Mouse (Mus musculus): ENCODE measurements around the gene Prss33. TPM values are rescaled to one million over a fixed set of nuclear protein-coding genes. Genes with fewer than 3 reads are reported as not detected.
"Not testable (repeated sequence)": the region's sequence is repeated elsewhere in the genome, so short reads cannot be mapped to it uniquely, and the experiment has no call there.

Prss33 gene
- 0.21 TPM in 1 of 2 replicates, not detected in the other for polyA plus RNA-seq (2015; fragmentation: Nextera tagmentation; extraction: Ambion mirVana)

- 56% methylated on average over 8 of the region's 8 CpGs for WGBS
- H3K27ac ChIP-seq (ENCODE audit: low read length), result no peak within 1 kb of the TSS
- H3K9me3 ChIP-seq (replicated peaks; ENCODE audit: control insufficient read depth, low read length), result no peaks in the 10 kb centered on the region
- H3K27me3 ChIP-seq (ENCODE audit: control insufficient read depth, insufficient read depth, low read length), result peaks cover 7% of the 10 kb centered on the region
- no peaks in the 10 kb centered on the region for H3K36me3 ChIP-seq (ENCODE audit: control insufficient read depth, insufficient read depth, low read length)
- H3K4me2 ChIP-seq (ENCODE audit: low read depth, low read length), result no peak within 1 kb of the TSS
- H3K9ac ChIP-seq (ENCODE audit: low read length), result no peak within 1 kb of the TSS
- no peak within 1 kb of the TSS for H3K4me3 ChIP-seq (replicated peaks; ENCODE audit: low read length)
- H3K4me1 ChIP-seq (ENCODE audit: control insufficient read depth, insufficient read depth, low read length), result no peaks in the 10 kb centered on the region
- no peak for ATAC-seq (ENCODE audit: insufficient read depth, low FRiP score)
These were observed at the start of gene Prss33 for GRCm38 (mm10) chr17:23836006-23836575. Prss33 (minus strand) TSS chr17:23836056.

- 61% methylated on average over 4 of the region's 4 CpGs for WGBS
- ATAC-seq (ENCODE audit: insufficient read depth, low FRiP score); H3K27me3 ChIP-seq (ENCODE audit: control insufficient read depth, insufficient read depth, low read length); H3K36me3 ChIP-seq (ENCODE audit: control insufficient read depth, insufficient read depth, low read length); H3K9me3 ChIP-seq (replicated peaks; ENCODE audit: control insufficient read depth, low read length); H3K27ac ChIP-seq (ENCODE audit: low read length); H3K4me3 ChIP-seq (replicated peaks; ENCODE audit: low read length); H3K4me2 ChIP-seq (ENCODE audit: low read depth, low read length); H3K9ac ChIP-seq (ENCODE audit: low read length); H3K4me1 ChIP-seq (ENCODE audit: control insufficient read depth, insufficient read depth, low read length): not testable (repeated sequence)
These were observed 44.7 kb upstream of the Prss33 start, which contains the start of the genes Dcpp1 and Dcpp2 for GRCm38 (mm10) chr17:23880576-23880975. Dcpp1 (plus strand) TSS chr17:23880876. Dcpp2 (plus strand) TSS chr17:23880880.

GRCm38 (mm10) chr17:23877166-23877565, 41.3 kb upstream of the Prss33 start:
- Histone ChIP-seq H3K36me3 (ENCODE audit: control insufficient read depth, insufficient read depth, low read length) (no peaks in the 10 kb centered on the region), H3K27me3 (ENCODE audit: control insufficient read depth, insufficient read depth, low read length) (no peaks in the 10 kb centered on the region), H3K9ac (ENCODE audit: low read length) (no peak overlapping the region), H3K9me3 (replicated peaks; ENCODE audit: control insufficient read depth, low read length) (no peaks in the 10 kb centered on the region), H3K4me2 (ENCODE audit: low read depth, low read length) (no peak overlapping the region), H3K27ac (ENCODE audit: low read length) (no peak overlapping the region), H3K4me1 (ENCODE audit: control insufficient read depth, insufficient read depth, low read length) (no peaks in the 10 kb centered on the region), H3K4me3 (replicated peaks; ENCODE audit: low read length) (no peak overlapping the region)
- 86% methylated on average over 2 of the region's 2 CpGs for WGBS
- ATAC-seq (ENCODE audit: insufficient read depth, low FRiP score), result peak; percentile 42; the same call in 1 of the 2 replicates

- Histone ChIP-seq H3K9ac (ENCODE audit: low read length) (no peak overlapping the region), H3K27me3 (ENCODE audit: control insufficient read depth, insufficient read depth, low read length) (no peaks in the 10 kb centered on the region), H3K4me3 (replicated peaks; ENCODE audit: low read length) (no peak overlapping the region), H3K4me2 (ENCODE audit: low read depth, low read length) (no peak overlapping the region), H3K27ac (ENCODE audit: low read length) (no peak overlapping the region), H3K36me3 (ENCODE audit: control insufficient read depth, insufficient read depth, low read length) (no peaks in the 10 kb centered on the region), H3K9me3 (replicated peaks; ENCODE audit: control insufficient read depth, low read length) (no peaks in the 10 kb centered on the region), H3K4me1 (ENCODE audit: control insufficient read depth, insufficient read depth, low read length) (no peaks in the 10 kb centered on the region)
- WGBS, result 54% methylated on average over 3 of the region's 3 CpGs
- ATAC-seq (ENCODE audit: insufficient read depth, low FRiP score), result peak; percentile 68; the same call in 1 of the 2 replicates
These were observed 40.9 kb upstream of the Prss33 start for GRCm38 (mm10) chr17:23876741-23877140.

- Histone ChIP-seq H3K4me1 (ENCODE audit: control insufficient read depth, insufficient read depth, low read length) (no peaks in the 10 kb centered on the region), H3K9me3 (replicated peaks; ENCODE audit: control insufficient read depth, low read length) (no peaks in the 10 kb centered on the region), H3K9ac (ENCODE audit: low read length) (no peak overlapping the region), H3K27me3 (ENCODE audit: control insufficient read depth, insufficient read depth, low read length) (no peaks in the 10 kb centered on the region), H3K4me2 (ENCODE audit: low read depth, low read length) (no peak overlapping the region), H3K4me3 (replicated peaks; ENCODE audit: low read length) (no peak overlapping the region), H3K36me3 (ENCODE audit: control insufficient read depth, insufficient read depth, low read length) (no peaks in the 10 kb centered on the region), H3K27ac (ENCODE audit: low read length) (no peak overlapping the region)
- 40% methylated on average over 8 of the region's 8 CpGs for WGBS
- ATAC-seq (ENCODE audit: insufficient read depth, low FRiP score), result no peak
These were observed 38.3 kb upstream of the Prss33 start for GRCm38 (mm10) chr17:23873884-23874856.

GRCm38 (mm10) chr17:23868513-23868912, 32.7 kb upstream of the Prss33 start:
- WGBS, result 82% methylated on average over 11 of the region's 11 CpGs
- Histone ChIP-seq H3K4me3 (replicated peaks; ENCODE audit: low read length) (no peak overlapping the region), H3K36me3 (ENCODE audit: control insufficient read depth, insufficient read depth, low read length) (no peaks in the 10 kb centered on the region), H3K9ac (ENCODE audit: low read length) (no peak overlapping the region), H3K4me2 (ENCODE audit: low read depth, low read length) (no peak overlapping the region), H3K9me3 (replicated peaks; ENCODE audit: control insufficient read depth, low read length) (0 out of 2 replicates have a peak, but pooled peaks cover 4% of the 10 kb centered on the region), H3K27me3 (ENCODE audit: control insufficient read depth, insufficient read depth, low read length) (no peaks in the 10 kb centered on the region), H3K27ac (ENCODE audit: low read length) (no peak overlapping the region), H3K4me1 (ENCODE audit: control insufficient read depth, insufficient read depth, low read length) (no peaks in the 10 kb centered on the region)
- no peak for ATAC-seq (ENCODE audit: insufficient read depth, low FRiP score)

- Histone ChIP-seq H3K36me3 (ENCODE audit: control insufficient read depth, insufficient read depth, low read length) (no peaks in the 10 kb centered on the region), H3K4me3 (replicated peaks; ENCODE audit: low read length) (no peak within 1 kb of the TSS), H3K9ac (ENCODE audit: low read length) (no peak within 1 kb of the TSS), H3K4me1 (ENCODE audit: control insufficient read depth, insufficient read depth, low read length) (no peaks in the 10 kb centered on the region), H3K27ac (ENCODE audit: low read length) (no peak within 1 kb of the TSS), H3K27me3 (ENCODE audit: control insufficient read depth, insufficient read depth, low read length) (no peaks in the 10 kb centered on the region), H3K4me2 (ENCODE audit: low read depth, low read length) (no peak within 1 kb of the TSS), H3K9me3 (replicated peaks; ENCODE audit: control insufficient read depth, low read length) (0 out of 2 replicates have a peak, but pooled peaks cover 4% of the 10 kb centered on the region)
- ATAC-seq (ENCODE audit: insufficient read depth, low FRiP score), result no peak
- 82% methylated on average over 15 of the region's 15 CpGs for WGBS
These were observed 31.9 kb upstream of the Prss33 start, which contains the start of gene Prss21 for GRCm38 (mm10) chr17:23867756-23868155. Prss21 (plus strand) TSS chr17:23868056.

- Histone ChIP-seq H3K36me3 (ENCODE audit: control insufficient read depth, insufficient read depth, low read length) (no peaks in the 10 kb centered on the region), H3K27ac (ENCODE audit: low read length) (no peak overlapping the region), H3K27me3 (ENCODE audit: control insufficient read depth, insufficient read depth, low read length) (no peaks in the 10 kb centered on the region), H3K4me2 (ENCODE audit: low read depth, low read length) (no peak overlapping the region), H3K4me1 (ENCODE audit: control insufficient read depth, insufficient read depth, low read length) (peaks cover 2% of the 10 kb centered on the region; the same call in 1 of the 2 replicates), H3K9me3 (replicated peaks; ENCODE audit: control insufficient read depth, low read length) (0 out of 2 replicates have a peak, but pooled peaks cover 4% of the 10 kb centered on the region), H3K4me3 (replicated peaks; ENCODE audit: low read length) (no peak overlapping the region), H3K9ac (ENCODE audit: low read length) (no peak overlapping the region)
- no peak for ATAC-seq (ENCODE audit: insufficient read depth, low FRiP score)
- WGBS, result 76% methylated on average over 4 of the region's 4 CpGs
These were observed 27.1 kb upstream of the Prss33 start for GRCm38 (mm10) chr17:23862926-23863325.

GRCm38 (mm10) chr17:23857913-23858312, 22.1 kb upstream of the Prss33 start:
- no peaks in the 10 kb centered on the region for H3K36me3 ChIP-seq (ENCODE audit: control insufficient read depth, insufficient read depth, low read length)
- H3K4me2 ChIP-seq (ENCODE audit: low read depth, low read length), result no peak overlapping the region
- peaks cover 2% of the 10 kb centered on the region; the same call in 1 of the 2 replicates for H3K4me1 ChIP-seq (ENCODE audit: control insufficient read depth, insufficient read depth, low read length)
- no peak overlapping the region for H3K4me3 ChIP-seq (replicated peaks; ENCODE audit: low read length)
- H3K27me3 ChIP-seq (ENCODE audit: control insufficient read depth, insufficient read depth, low read length), result no peaks in the 10 kb centered on the region
- H3K27ac ChIP-seq (ENCODE audit: low read length), result peak overlapping the region; percentile 51
- peak; percentile 71; the same call in 1 of the 2 replicates for ATAC-seq (ENCODE audit: insufficient read depth, low FRiP score)
- H3K9ac ChIP-seq (ENCODE audit: low read length), result no peak overlapping the region
- 42% methylated on average over 2 of the region's 2 CpGs for WGBS
- H3K9me3 ChIP-seq (replicated peaks; ENCODE audit: control insufficient read depth, low read length), result no peaks in the 10 kb centered on the region

Measured in stomach, embryonic 16.5 days (tissue).